Mouse (Mus musculus): ENCODE measurements around the gene Cfap69. TPM values are rescaled to one million over a fixed set of nuclear protein-coding genes. Genes with fewer than 3 reads are reported as not detected.

Gene Cfap69
- polyA plus RNA-seq, 2 experiments, result 0.10 to 0.32 TPM

DNA sequence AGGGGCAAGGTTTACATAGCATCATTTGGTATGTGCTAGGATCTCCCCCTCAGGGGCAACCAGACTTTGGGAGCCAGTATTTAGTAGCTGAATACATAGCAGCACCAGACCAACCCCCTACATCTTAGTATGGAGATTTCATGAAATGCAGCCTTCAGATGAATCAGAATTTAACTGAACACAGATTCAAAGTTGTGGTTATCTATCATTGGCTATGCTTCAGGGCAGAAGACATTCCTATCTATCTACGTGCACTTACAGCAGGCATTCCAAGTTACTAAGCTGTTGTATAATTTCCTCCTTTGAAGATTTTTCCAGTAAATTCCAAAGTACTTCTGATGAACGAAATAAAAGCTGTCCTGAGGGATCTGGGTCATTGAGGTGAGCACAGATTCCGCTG lies 38.5 kb downstream of the Cfap69 start:
- ATAC-seq (ENCODE audit: insufficient read depth) (no peak), DNase-seq (ENCODE audit: low read depth in 3 of 3, low spot score in 3 of 3) (no peak)
- Histone ChIP-seq H3K9me3 (ENCODE audit: control insufficient read depth, low read length) (no peaks in the 10 kb centered on the region), H3K4me3 (ENCODE audit: insufficient read depth in 1 of 2, low read depth in 2 of 2, low read length in 2 of 2) (no peak overlapping the region), H3K27ac (no peak overlapping the region), H3K4me2 (ENCODE audit: low read depth) (no peak overlapping the region), H3K9ac (replicated peaks) (no peak overlapping the region), H3K27me3 (ENCODE audit: control insufficient read depth, insufficient read depth, low read length) (no peaks in the 10 kb centered on the region), H3K4me1 (replicated peaks; ENCODE audit: control insufficient read depth in 2 of 2, insufficient read depth in 2 of 2, low read length in 1 of 2) (no peaks in the 10 kb centered on the region), H3K36me3 (replicated peaks; ENCODE audit: control insufficient read depth, insufficient read depth, low read depth) (no peaks in the 10 kb centered on the region)
- WGBS (ENCODE audit: insufficient replicate concordance), result 56% methylated on average over 3 of the region's 3 CpGs
- TF ChIP-seq EP300 (IDR thresholded peaks at IDR 0.05; ENCODE audit: low read depth), result no peak
- no peak for TF ChIP-seq CTCF (IDR thresholded peaks at IDR 0.05; ENCODE audit: low read depth)

DNA sequence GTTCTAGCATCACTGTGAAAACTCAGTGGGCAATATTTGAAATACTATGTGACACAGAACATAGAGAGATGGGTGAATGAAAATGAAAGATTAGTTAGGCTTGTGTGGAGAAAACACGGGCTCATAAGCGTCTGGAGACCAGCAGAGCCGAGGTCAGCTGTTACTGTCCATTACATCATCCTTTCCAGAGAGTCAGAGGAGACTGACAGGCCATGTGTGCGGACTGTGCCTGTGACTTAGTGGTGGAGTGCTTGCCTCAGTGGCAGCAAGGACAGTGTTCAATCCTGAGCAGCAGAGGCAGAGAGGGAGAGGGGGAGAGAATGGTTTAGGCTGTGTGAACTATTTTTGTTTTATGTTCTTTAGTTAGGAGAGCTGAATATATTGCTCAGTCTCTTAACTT lies 45.7 kb downstream of the Cfap69 start:
- no peak overlapping the region for H3K27ac ChIP-seq
- no peaks in the 10 kb centered on the region for H3K4me1 ChIP-seq (replicated peaks; ENCODE audit: control insufficient read depth in 2 of 2, insufficient read depth in 2 of 2, low read length in 1 of 2)
- no peak overlapping the region for H3K4me2 ChIP-seq (ENCODE audit: low read depth)
- WGBS (ENCODE audit: insufficient replicate concordance), result 32% methylated on average over 4 of the region's 4 CpGs
- DNase-seq (ENCODE audit: low read depth in 3 of 3, low spot score in 3 of 3) (no peak), ATAC-seq (ENCODE audit: insufficient read depth) (no peak)
- no peaks in the 10 kb centered on the region for H3K9me3 ChIP-seq (ENCODE audit: control insufficient read depth, low read length)
- H3K4me3 ChIP-seq (ENCODE audit: insufficient read depth in 1 of 2, low read depth in 2 of 2, low read length in 2 of 2), result no peak overlapping the region
- H3K36me3 ChIP-seq (replicated peaks; ENCODE audit: control insufficient read depth, insufficient read depth, low read depth), result no peaks in the 10 kb centered on the region
- no peaks in the 10 kb centered on the region for H3K27me3 ChIP-seq (ENCODE audit: control insufficient read depth, insufficient read depth, low read length)
- TF ChIP-seq CTCF (IDR thresholded peaks at IDR 0.05; ENCODE audit: low read depth), result no peak
- TF ChIP-seq EP300 (IDR thresholded peaks at IDR 0.05; ENCODE audit: low read depth), result no peak
- H3K9ac ChIP-seq (replicated peaks), result no peak overlapping the region

GRCm38 (mm10) chr5:5610540-5610939 lies 53.5 kb downstream of the Cfap69 start:
- H3K36me3 ChIP-seq (replicated peaks; ENCODE audit: control insufficient read depth, insufficient read depth, low read depth), result no peaks in the 10 kb centered on the region
- no peak overlapping the region for H3K4me2 ChIP-seq (ENCODE audit: low read depth)
- H3K27ac ChIP-seq, result no peak overlapping the region
- H3K9me3 ChIP-seq (ENCODE audit: control insufficient read depth, low read length), result no peaks in the 10 kb centered on the region
- no peak overlapping the region for H3K9ac ChIP-seq (replicated peaks)
- H3K4me1 ChIP-seq (replicated peaks; ENCODE audit: control insufficient read depth in 2 of 2, insufficient read depth in 2 of 2, low read length in 1 of 2), result no peaks in the 10 kb centered on the region
- no peak overlapping the region for H3K4me3 ChIP-seq (ENCODE audit: insufficient read depth in 1 of 2, low read depth in 2 of 2, low read length in 2 of 2)
- no peak for TF ChIP-seq EP300 (IDR thresholded peaks at IDR 0.05; ENCODE audit: low read depth)
- TF ChIP-seq CTCF (IDR thresholded peaks at IDR 0.05; ENCODE audit: low read depth), result no peak
- no peaks in the 10 kb centered on the region for H3K27me3 ChIP-seq (ENCODE audit: control insufficient read depth, insufficient read depth, low read length)
- ATAC-seq (ENCODE audit: insufficient read depth), result no peak
- DNase-seq (ENCODE audit: low read depth in 3 of 3, low spot score in 3 of 3), result no peak
- WGBS (ENCODE audit: insufficient replicate concordance), result 40% methylated on average over 3 of the region's 3 CpGs

- Histone ChIP-seq H3K27ac (no peak overlapping the region), H3K9ac (replicated peaks) (no peak overlapping the region), H3K27me3 (ENCODE audit: control insufficient read depth, insufficient read depth, low read length) (no peaks in the 10 kb centered on the region), H3K4me1 (replicated peaks; ENCODE audit: control insufficient read depth in 2 of 2, insufficient read depth in 2 of 2, low read length in 1 of 2) (no peaks in the 10 kb centered on the region), H3K9me3 (ENCODE audit: control insufficient read depth, low read length) (no peaks in the 10 kb centered on the region), H3K4me2 (ENCODE audit: low read depth) (no peak overlapping the region), H3K4me3 (ENCODE audit: insufficient read depth in 1 of 2, low read depth in 2 of 2, low read length in 2 of 2) (no peak overlapping the region), H3K36me3 (replicated peaks; ENCODE audit: control insufficient read depth, insufficient read depth, low read depth) (no peaks in the 10 kb centered on the region)
- WGBS (ENCODE audit: insufficient replicate concordance), result 67% methylated on average over 3 of the region's 3 CpGs
- ATAC-seq (ENCODE audit: insufficient read depth) (no peak), DNase-seq (ENCODE audit: low read depth in 3 of 3, low spot score in 3 of 3) (no peak)
- TF ChIP-seq EP300 (IDR thresholded peaks at IDR 0.05; ENCODE audit: low read depth), result no peak
- no peak for TF ChIP-seq CTCF (IDR thresholded peaks at IDR 0.05; ENCODE audit: low read depth)
Observed at GRCm38 (mm10) chr5:5587686-5588085, 76.4 kb downstream of the Cfap69 start.

DNA sequence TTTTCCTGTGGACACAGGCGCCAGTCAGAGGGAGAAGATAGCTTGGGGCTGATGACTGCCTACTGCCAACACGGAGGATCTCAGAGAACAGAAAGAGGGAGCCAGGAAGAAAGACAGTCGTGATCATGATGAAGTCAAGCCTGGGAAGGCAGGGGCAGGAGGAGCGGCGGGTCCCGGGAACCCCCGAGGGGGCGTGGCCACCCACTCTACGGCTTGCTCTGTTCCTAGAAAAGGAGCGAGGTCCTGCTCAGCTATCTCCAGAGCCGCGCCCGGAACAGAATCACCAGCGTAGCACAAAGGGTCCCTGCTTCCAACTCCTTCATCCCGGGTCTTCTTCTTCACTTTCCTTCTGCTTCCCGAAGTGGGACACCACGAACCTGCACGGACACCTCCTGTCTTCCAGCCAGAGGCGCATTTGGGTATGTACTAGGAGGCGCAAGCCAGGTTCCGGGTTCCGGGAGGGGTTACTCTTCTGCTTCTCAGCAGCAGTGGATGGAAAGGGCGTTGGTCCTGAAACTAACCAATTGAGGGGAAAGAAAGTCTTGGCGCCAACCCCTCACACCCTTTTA lies 90.2 kb downstream of the Cfap69 start, which contains the start of gene Gm8773:
Gene Gm8773 (plus strand): TSS at position 51 of the 569 bp plus-strand sequence.
- ATAC-seq (ENCODE audit: insufficient read depth), result peak; percentile 69
- H3K4me1 ChIP-seq (replicated peaks; ENCODE audit: control insufficient read depth in 2 of 2, insufficient read depth in 2 of 2, low read length in 1 of 2), result no peaks in the 10 kb centered on the region; a peak in 1 of 4 replicates
- H3K9me3 ChIP-seq (ENCODE audit: control insufficient read depth, low read length), result no peaks in the 10 kb centered on the region
- H3K27ac ChIP-seq, result no peak within 1 kb of the TSS
- no peaks in the 10 kb centered on the region for H3K36me3 ChIP-seq (replicated peaks; ENCODE audit: control insufficient read depth, insufficient read depth, low read depth)
- TF ChIP-seq EP300 (IDR thresholded peaks at IDR 0.05; ENCODE audit: low read depth) (no peak), CTCF (IDR thresholded peaks at IDR 0.05; ENCODE audit: low read depth) (no peak)
- H3K4me3 ChIP-seq (ENCODE audit: insufficient read depth in 1 of 2, low read depth in 2 of 2, low read length in 2 of 2), result peak within 1 kb of the TSS; percentile 50 to 60
- peak within 1 kb of the TSS; percentile 71 for H3K4me2 ChIP-seq (ENCODE audit: low read depth)
- 0 out of 2 replicates have a peak within 1 kb of the TSS, but pooled peaks have one; percentile 9 for H3K9ac ChIP-seq (replicated peaks)
- no peaks in the 10 kb centered on the region; the same call in 1 of the 2 replicates for H3K27me3 ChIP-seq (ENCODE audit: control insufficient read depth, insufficient read depth, low read length)
- 1% methylated on average over 24 of the region's 24 CpGs for WGBS (ENCODE audit: insufficient replicate concordance)
- peak in 1 of 3 experiments; percentile 6 for DNase-seq (ENCODE audit: low read depth in 3 of 3, low spot score in 3 of 3)
